Mouse (Mus musculus): ENCODE data around the gene Gjc2. TPM values are rescaled to one million over a fixed set of nuclear protein-coding genes. Genes with fewer than 3 reads are reported as not detected.

Gjc2 gene
- polyA plus RNA-seq, 1 experiment from 2014 or later, result 0.50 TPM

GRCm38 (mm10) chr11:59169807-59170206 lies 13.2 kb downstream of the Gjc2 start:
- Histone ChIP-seq H3K27me3 (ENCODE audit: control insufficient read depth, insufficient read depth, low read depth, low read length) (peaks cover 9% of the 10 kb centered on the region), H3K9me3 (ENCODE audit: control insufficient read depth, low read length) (no peaks in the 10 kb centered on the region), H3K4me1 (replicated peaks; ENCODE audit: control insufficient read depth, insufficient read depth, low read length) (no peaks in the 10 kb centered on the region), H3K4me2 (ENCODE audit: low read depth, low read length) (no peak overlapping the region), H3K27ac (ENCODE audit: low read length) (no peak overlapping the region), H3K36me3 (ENCODE audit: control insufficient read depth, insufficient read depth, low read length) (no peaks in the 10 kb centered on the region), H3K9ac (ENCODE audit: low read length) (no peak overlapping the region), H3K4me3 (ENCODE audit: low read length) (no peak overlapping the region)
- WGBS, result 35% methylated on average over 3 of the region's 3 CpGs
- no peak for ATAC-seq (ENCODE audit: low read depth)

- Histone ChIP-seq H3K36me3 (ENCODE audit: control insufficient read depth, insufficient read depth, low read length) (no peaks in the 10 kb centered on the region), H3K4me2 (ENCODE audit: low read depth, low read length) (no peak overlapping the region), H3K27ac (ENCODE audit: low read length) (no peak overlapping the region), H3K9me3 (ENCODE audit: control insufficient read depth, low read length) (no peaks in the 10 kb centered on the region), H3K4me3 (ENCODE audit: low read length) (no peak overlapping the region), H3K9ac (ENCODE audit: low read length) (no peak overlapping the region), H3K4me1 (replicated peaks; ENCODE audit: control insufficient read depth, insufficient read depth, low read length) (peaks cover 10% of the 10 kb centered on the region), H3K27me3 (ENCODE audit: control insufficient read depth, insufficient read depth, low read depth, low read length) (no peaks in the 10 kb centered on the region)
- no peak for ATAC-seq (ENCODE audit: low read depth)
- WGBS, result 38% methylated on average over 2 of the region's 2 CpGs
Measured at GRCm38 (mm10) chr11:59165616-59166241, 17.3 kb downstream of the Gjc2 start.

GRCm38 (mm10) chr11:59164384-59164783 lies 18.6 kb downstream of the Gjc2 start:
- no peak for ATAC-seq (ENCODE audit: low read depth)
- WGBS, result 74% methylated on average over 9 of the region's 9 CpGs
- H3K27me3 ChIP-seq (ENCODE audit: control insufficient read depth, insufficient read depth, low read depth, low read length), result no peaks in the 10 kb centered on the region
- H3K9me3 ChIP-seq (ENCODE audit: control insufficient read depth, low read length), result no peaks in the 10 kb centered on the region
- no peaks in the 10 kb centered on the region for H3K36me3 ChIP-seq (ENCODE audit: control insufficient read depth, insufficient read depth, low read length)
- peak overlapping the region; percentile 70 for H3K4me2 ChIP-seq (ENCODE audit: low read depth, low read length)
- peak overlapping the region; percentile 84; the same call in 1 of the 2 replicates for H3K4me3 ChIP-seq (ENCODE audit: low read length)
- H3K27ac ChIP-seq (ENCODE audit: low read length), result peak overlapping the region; percentile 100
- peak overlapping the region; percentile 97 for H3K9ac ChIP-seq (ENCODE audit: low read length)
- peaks cover 10% of the 10 kb centered on the region for H3K4me1 ChIP-seq (replicated peaks; ENCODE audit: control insufficient read depth, insufficient read depth, low read length)

- 2% methylated on average over 66 of the region's 68 CpGs for WGBS
- Histone ChIP-seq H3K27ac (ENCODE audit: low read length) (peak within 1 kb of the TSS; percentile 100), H3K4me1 (replicated peaks; ENCODE audit: control insufficient read depth, insufficient read depth, low read length) (peaks cover 10% of the 10 kb centered on the region), H3K9ac (ENCODE audit: low read length) (peak within 1 kb of the TSS; percentile 97), H3K4me3 (ENCODE audit: low read length) (peak within 1 kb of the TSS; percentile 84), H3K36me3 (ENCODE audit: control insufficient read depth, insufficient read depth, low read length) (no peaks in the 10 kb centered on the region), H3K9me3 (ENCODE audit: control insufficient read depth, low read length) (no peaks in the 10 kb centered on the region), H3K27me3 (ENCODE audit: control insufficient read depth, insufficient read depth, low read depth, low read length) (no peaks in the 10 kb centered on the region), H3K4me2 (ENCODE audit: low read depth, low read length) (peak within 1 kb of the TSS; percentile 82)
- ATAC-seq (ENCODE audit: low read depth), result peak; percentile 99
Measured at GRCm38 (mm10) chr11:59163255-59164236, 19.5 kb downstream of the Gjc2 start, which contains the start of gene Iba57. Gene Iba57 (minus strand): TSS chr11:59163739.

GRCm38 (mm10) chr11:59162443-59163254 lies 20.4 kb downstream of the Gjc2 start:
- peaks cover 2% of the 10 kb centered on the region; the same call in 1 of the 2 replicates for H3K36me3 ChIP-seq (ENCODE audit: control insufficient read depth, insufficient read depth, low read length)
- H3K27me3 ChIP-seq (ENCODE audit: control insufficient read depth, insufficient read depth, low read depth, low read length), result no peaks in the 10 kb centered on the region
- peak overlapping the region; percentile 84 for H3K4me3 ChIP-seq (ENCODE audit: low read length)
- peak overlapping the region; percentile 100 for H3K27ac ChIP-seq (ENCODE audit: low read length)
- peak overlapping the region; percentile 82 for H3K4me2 ChIP-seq (ENCODE audit: low read depth, low read length)
- WGBS, result 56% methylated on average over 9 of the region's 9 CpGs
- no peak for ATAC-seq (ENCODE audit: low read depth)
- peaks cover 10% of the 10 kb centered on the region for H3K4me1 ChIP-seq (replicated peaks; ENCODE audit: control insufficient read depth, insufficient read depth, low read length)
- peak overlapping the region; percentile 65 for H3K9ac ChIP-seq (ENCODE audit: low read length)
- no peaks in the 10 kb centered on the region for H3K9me3 ChIP-seq (ENCODE audit: control insufficient read depth, low read length)

- H3K4me2 ChIP-seq (ENCODE audit: low read depth, low read length), result no peak overlapping the region
- H3K27ac ChIP-seq (ENCODE audit: low read length), result peak overlapping the region; percentile 23; the same call in 1 of the 2 replicates
- WGBS, result 42% methylated on average over 5 of the region's 5 CpGs
- H3K36me3 ChIP-seq (ENCODE audit: control insufficient read depth, insufficient read depth, low read length), result peaks cover 4% of the 10 kb centered on the region; the same call in 1 of the 2 replicates
- ATAC-seq (ENCODE audit: low read depth), result no peak
- H3K4me3 ChIP-seq (ENCODE audit: low read length), result no peak overlapping the region
- H3K4me1 ChIP-seq (replicated peaks; ENCODE audit: control insufficient read depth, insufficient read depth, low read length), result peaks cover 10% of the 10 kb centered on the region
- H3K27me3 ChIP-seq (ENCODE audit: control insufficient read depth, insufficient read depth, low read depth, low read length), result no peaks in the 10 kb centered on the region
- no peaks in the 10 kb centered on the region for H3K9me3 ChIP-seq (ENCODE audit: control insufficient read depth, low read length)
- no peak overlapping the region for H3K9ac ChIP-seq (ENCODE audit: low read length)
Measured at GRCm38 (mm10) chr11:59161398-59161797, 21.6 kb downstream of the Gjc2 start.

- no peak overlapping the region for H3K4me2 ChIP-seq (ENCODE audit: low read depth, low read length)
- H3K9ac ChIP-seq (ENCODE audit: low read length), result no peak overlapping the region
- ATAC-seq (ENCODE audit: low read depth), result no peak
- H3K4me1 ChIP-seq (replicated peaks; ENCODE audit: control insufficient read depth, insufficient read depth, low read length), result peaks cover 10% of the 10 kb centered on the region
- 79% methylated on average over 4 of the region's 4 CpGs for WGBS
- H3K9me3 ChIP-seq (ENCODE audit: control insufficient read depth, low read length), result no peaks in the 10 kb centered on the region
- no peaks in the 10 kb centered on the region for H3K27me3 ChIP-seq (ENCODE audit: control insufficient read depth, insufficient read depth, low read depth, low read length)
- no peak overlapping the region for H3K4me3 ChIP-seq (ENCODE audit: low read length)
- peaks cover 4% of the 10 kb centered on the region; the same call in 1 of the 2 replicates for H3K36me3 ChIP-seq (ENCODE audit: control insufficient read depth, insufficient read depth, low read length)
- no peak overlapping the region for H3K27ac ChIP-seq (ENCODE audit: low read length)
Measured at GRCm38 (mm10) chr11:59159558-59159957, 23.5 kb downstream of the Gjc2 start.

GRCm38 (mm10) chr11:59159099-59159498 lies 23.9 kb downstream of the Gjc2 start:
- H3K9me3 ChIP-seq (ENCODE audit: control insufficient read depth, low read length), result no peaks in the 10 kb centered on the region
- H3K4me1 ChIP-seq (replicated peaks; ENCODE audit: control insufficient read depth, insufficient read depth, low read length), result peaks cover 8% of the 10 kb centered on the region
- no peak overlapping the region for H3K27ac ChIP-seq (ENCODE audit: low read length)
- no peaks in the 10 kb centered on the region for H3K27me3 ChIP-seq (ENCODE audit: control insufficient read depth, insufficient read depth, low read depth, low read length)
- H3K4me3 ChIP-seq (ENCODE audit: low read length), result no peak overlapping the region
- WGBS, result 91% methylated on average over 13 of the region's 13 CpGs
- no peak overlapping the region for H3K9ac ChIP-seq (ENCODE audit: low read length)
- H3K4me2 ChIP-seq (ENCODE audit: low read depth, low read length), result no peak overlapping the region
- ATAC-seq (ENCODE audit: low read depth), result no peak
- peaks cover 4% of the 10 kb centered on the region; the same call in 1 of the 2 replicates for H3K36me3 ChIP-seq (ENCODE audit: control insufficient read depth, insufficient read depth, low read length)
